Mouse (Mus musculus): Measurements from ENCODE around the gene D5Ertd579e. TPM values are rescaled to one million over a fixed set of nuclear protein-coding genes. Genes with fewer than 3 reads are reported as not detected.
A peak's percentile ranks its signal among the peaks of the same experiment; 100 is the strongest.

Gene D5Ertd579e
- total and polyA plus RNA-seq, 2 experiments: 12.7 to 31.5 TPM

DNA sequence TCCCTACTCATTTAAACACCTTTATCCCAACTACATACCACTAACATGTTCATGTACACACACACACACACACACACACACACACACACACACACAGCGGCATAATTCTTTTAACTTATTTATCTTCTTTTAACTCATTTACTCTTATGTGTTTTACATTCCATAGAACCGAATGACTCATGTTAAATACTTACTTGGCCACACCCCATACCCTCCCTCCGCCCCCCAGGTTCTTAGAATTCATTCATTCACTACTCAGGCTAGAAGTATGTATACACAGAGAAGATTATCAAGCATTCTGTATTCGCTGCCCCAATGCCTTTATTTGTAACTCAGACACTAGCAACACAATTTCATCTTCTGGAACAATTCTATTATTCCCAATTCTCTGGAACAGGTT, 10.7 kb downstream of the D5Ertd579e start:
- TF ChIP-seq CTCF (IDR thresholded peaks at IDR 0.05; ENCODE audit: low read depth, low read length) (no peak), POLR2A (IDR thresholded peaks at IDR 0.05; ENCODE audit: extremely low read depth, insufficient read depth, low read length) (no peak)
- no peaks in the 10 kb centered on the region for H3K27me3 ChIP-seq (ENCODE audit: control insufficient read depth, insufficient read depth, low read length)
- H3K27ac ChIP-seq (replicated peaks; ENCODE audit: insufficient read depth, low read depth, low read length): no peak overlapping the region
- H3K79me2 ChIP-seq (ENCODE audit: control insufficient read depth, insufficient read depth, low read length): peaks cover 51% of the 10 kb centered on the region
- peaks cover 12% of the 10 kb centered on the region for H3K4me1 ChIP-seq (ENCODE audit: control insufficient read depth, insufficient read depth, low read length)
- H3K9ac ChIP-seq (ENCODE audit: low read depth, low read length): no peak overlapping the region
- H3K4me3 ChIP-seq (ENCODE audit: insufficient read depth, low read depth, low read length): no peak overlapping the region
- no peak for DNase-seq (ENCODE audit: extremely low read depth, low read depth, low spot score)
- WGBS: 87% methylated on average over 4 of the region's 4 CpGs
- peaks cover 4% of the 10 kb centered on the region for H3K36me3 ChIP-seq (ENCODE audit: control insufficient read depth, insufficient read depth, low read length)

DNA sequence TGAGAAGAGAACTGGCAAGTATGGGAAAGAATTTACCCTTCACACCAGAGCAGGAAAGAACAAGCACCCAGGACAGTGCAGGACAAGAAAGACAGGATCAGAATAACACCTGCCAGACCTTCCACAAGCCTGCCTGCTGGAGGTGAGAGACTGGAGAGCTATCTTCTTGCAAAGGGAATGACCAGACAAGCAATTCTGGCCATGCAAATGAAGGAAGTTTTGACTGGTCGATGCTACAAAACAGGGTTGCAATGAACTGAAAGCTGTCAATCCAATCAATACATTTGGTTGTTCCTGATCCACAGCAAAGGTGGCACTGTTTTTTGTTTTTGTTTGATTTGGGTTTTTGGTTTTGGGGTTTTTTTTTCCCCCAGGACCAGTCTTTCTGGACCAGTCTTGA, 12.2 kb downstream of the D5Ertd579e start:
- Histone ChIP-seq H3K79me2 (ENCODE audit: control insufficient read depth, insufficient read depth, low read length) (peaks cover 51% of the 10 kb centered on the region), H3K27me3 (ENCODE audit: control insufficient read depth, insufficient read depth, low read length) (no peaks in the 10 kb centered on the region), H3K4me1 (ENCODE audit: control insufficient read depth, insufficient read depth, low read length) (peaks cover 8% of the 10 kb centered on the region), H3K27ac (replicated peaks; ENCODE audit: insufficient read depth, low read depth, low read length) (no peak overlapping the region), H3K9ac (ENCODE audit: low read depth, low read length) (no peak overlapping the region), H3K4me3 (ENCODE audit: insufficient read depth, low read depth, low read length) (no peak overlapping the region), H3K36me3 (ENCODE audit: control insufficient read depth, insufficient read depth, low read length) (peaks cover 3% of the 10 kb centered on the region; the same call in 1 of the 2 replicates)
- peak; percentile 73 for DNase-seq (ENCODE audit: extremely low read depth, low read depth, low spot score)
- TF ChIP-seq CTCF (IDR thresholded peaks at IDR 0.05; ENCODE audit: low read depth, low read length): no peak
- TF ChIP-seq POLR2A (IDR thresholded peaks at IDR 0.05; ENCODE audit: extremely low read depth, insufficient read depth, low read length): no peak
- 9% methylated on average over 1 of the region's 1 CpGs for WGBS

DNA sequence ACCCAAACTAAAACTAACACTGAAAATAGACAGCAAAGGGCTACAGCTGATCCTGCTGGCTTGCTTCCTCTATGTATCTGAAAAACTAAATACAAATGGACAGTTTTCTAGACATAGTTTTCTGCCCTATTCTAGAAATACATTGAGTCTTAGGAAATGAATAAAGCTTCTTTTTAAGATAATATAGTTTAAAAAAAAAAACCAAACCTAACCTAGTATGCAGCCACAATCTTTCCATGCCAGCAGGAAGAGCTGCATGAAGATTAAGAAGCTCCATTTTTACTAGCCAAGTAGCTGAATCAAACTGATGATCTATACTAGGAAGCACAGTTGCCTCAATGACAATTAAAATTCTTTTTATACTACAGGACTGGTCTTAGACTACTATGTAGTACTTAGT, 14.6 kb downstream of the D5Ertd579e start:
- Histone ChIP-seq H3K79me2 (ENCODE audit: control insufficient read depth, insufficient read depth, low read length) (peaks cover 41% of the 10 kb centered on the region), H3K27ac (replicated peaks; ENCODE audit: insufficient read depth, low read depth, low read length) (no peak overlapping the region), H3K36me3 (ENCODE audit: control insufficient read depth, insufficient read depth, low read length) (no peaks in the 10 kb centered on the region), H3K4me1 (ENCODE audit: control insufficient read depth, insufficient read depth, low read length) (peaks cover 8% of the 10 kb centered on the region), H3K27me3 (ENCODE audit: control insufficient read depth, insufficient read depth, low read length) (no peaks in the 10 kb centered on the region), H3K4me3 (ENCODE audit: insufficient read depth, low read depth, low read length) (no peak overlapping the region), H3K9ac (ENCODE audit: low read depth, low read length) (no peak overlapping the region)
- DNase-seq (ENCODE audit: extremely low read depth, low read depth, low spot score): no peak
- TF ChIP-seq CTCF (IDR thresholded peaks at IDR 0.05; ENCODE audit: low read depth, low read length): no peak
- TF ChIP-seq POLR2A (IDR thresholded peaks at IDR 0.05; ENCODE audit: extremely low read depth, insufficient read depth, low read length): no peak

DNA sequence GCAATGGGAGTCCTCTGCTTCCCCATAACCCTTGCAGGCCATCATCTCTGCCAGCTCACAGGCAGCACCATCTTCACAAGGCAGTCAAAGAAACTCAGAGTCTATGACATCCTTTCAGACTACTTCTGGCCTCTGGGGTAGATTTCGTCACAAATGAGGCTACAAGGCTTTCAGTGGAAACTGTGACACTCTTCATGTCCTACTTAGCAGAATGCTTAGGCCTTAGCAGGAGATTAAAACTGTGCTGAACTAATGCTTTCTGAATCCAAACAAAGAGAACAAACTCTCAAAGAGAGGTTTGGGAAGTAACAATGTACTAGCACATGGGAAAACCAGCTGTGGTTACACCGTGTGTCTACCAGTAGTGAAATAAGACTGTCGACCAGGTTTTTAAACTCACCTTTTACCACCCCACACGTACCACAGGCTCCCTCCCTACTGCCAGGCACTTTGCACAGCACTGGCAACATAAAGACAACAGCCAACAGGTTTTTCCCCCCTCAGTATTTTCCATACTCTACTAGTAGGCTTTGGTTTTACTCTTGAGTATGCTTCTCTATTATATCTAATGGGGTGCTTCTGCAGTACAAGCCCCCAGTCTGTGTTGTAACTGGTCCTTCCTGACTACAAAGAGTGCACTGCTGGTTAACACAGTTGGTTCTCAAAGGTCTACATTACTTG, 15.8 kb downstream of the D5Ertd579e start:
- no peaks in the 10 kb centered on the region for H3K27me3 ChIP-seq (ENCODE audit: control insufficient read depth, insufficient read depth, low read length)
- no peak overlapping the region for H3K27ac ChIP-seq (replicated peaks; ENCODE audit: insufficient read depth, low read depth, low read length)
- H3K4me3 ChIP-seq (ENCODE audit: insufficient read depth, low read depth, low read length): no peak overlapping the region
- 65% methylated on average over 4 of the region's 4 CpGs for WGBS
- no peaks in the 10 kb centered on the region for H3K36me3 ChIP-seq (ENCODE audit: control insufficient read depth, insufficient read depth, low read length)
- no peak for TF ChIP-seq POLR2A (IDR thresholded peaks at IDR 0.05; ENCODE audit: extremely low read depth, insufficient read depth, low read length)
- no peak for TF ChIP-seq CTCF (IDR thresholded peaks at IDR 0.05; ENCODE audit: low read depth, low read length)
- DNase-seq (ENCODE audit: extremely low read depth, low read depth, low spot score): no peak
- H3K9ac ChIP-seq (ENCODE audit: low read depth, low read length): no peak overlapping the region
- peaks cover 41% of the 10 kb centered on the region for H3K79me2 ChIP-seq (ENCODE audit: control insufficient read depth, insufficient read depth, low read length)
- peaks cover 8% of the 10 kb centered on the region for H3K4me1 ChIP-seq (ENCODE audit: control insufficient read depth, insufficient read depth, low read length)

DNA sequence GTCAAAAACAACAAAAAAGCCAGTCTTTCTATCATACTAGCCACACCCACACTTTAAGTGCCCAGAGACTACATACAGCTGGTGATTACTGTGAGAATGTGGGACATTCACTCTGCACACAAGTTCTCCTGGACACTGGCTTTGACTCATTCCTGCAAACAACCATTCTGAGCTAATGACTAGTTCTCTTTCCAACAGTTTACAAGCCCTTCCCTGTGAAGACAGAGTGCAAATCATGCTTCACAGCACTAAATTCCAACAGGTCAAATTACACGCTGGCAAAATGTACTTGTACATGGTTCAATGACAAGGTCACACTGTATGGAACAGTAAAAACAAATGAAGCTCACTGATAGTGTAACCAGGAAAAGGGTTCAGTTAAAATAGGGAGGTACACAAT, 17.0 kb downstream of the D5Ertd579e start:
- Histone ChIP-seq H3K27me3 (ENCODE audit: control insufficient read depth, insufficient read depth, low read length) (no peaks in the 10 kb centered on the region), H3K27ac (replicated peaks; ENCODE audit: insufficient read depth, low read depth, low read length) (no peak overlapping the region), H3K79me2 (ENCODE audit: control insufficient read depth, insufficient read depth, low read length) (peaks cover 45% of the 10 kb centered on the region), H3K9ac (ENCODE audit: low read depth, low read length) (no peak overlapping the region), H3K4me3 (ENCODE audit: insufficient read depth, low read depth, low read length) (no peak overlapping the region), H3K36me3 (ENCODE audit: control insufficient read depth, insufficient read depth, low read length) (no peaks in the 10 kb centered on the region), H3K4me1 (ENCODE audit: control insufficient read depth, insufficient read depth, low read length) (peaks cover 8% of the 10 kb centered on the region)
- 17% methylated on average over 1 of the region's 1 CpGs for WGBS
- DNase-seq (ENCODE audit: extremely low read depth, low read depth, low spot score): peak; percentile 56
- TF ChIP-seq CTCF (IDR thresholded peaks at IDR 0.05; ENCODE audit: low read depth, low read length) (no peak), POLR2A (IDR thresholded peaks at IDR 0.05; ENCODE audit: extremely low read depth, insufficient read depth, low read length) (no peak)

DNA sequence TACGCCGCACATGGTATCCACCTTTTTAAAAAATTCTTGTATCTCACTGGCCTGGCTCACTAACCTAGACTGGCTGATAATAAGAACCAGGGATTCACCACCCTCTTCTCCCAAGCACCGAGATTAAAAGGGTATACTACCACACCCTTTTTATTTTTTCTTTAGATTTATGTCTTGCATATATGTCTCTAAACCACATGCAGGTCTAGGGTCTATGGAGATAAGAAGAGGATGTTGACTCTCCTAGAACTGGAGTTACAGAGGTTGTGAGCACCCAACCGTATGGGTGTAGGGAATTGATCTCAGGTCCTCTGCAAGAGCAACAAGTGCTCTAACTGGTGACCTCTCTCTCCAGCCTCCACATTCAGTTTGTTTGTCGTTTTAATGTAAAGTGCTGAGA, 17.9 kb downstream of the D5Ertd579e start:
- no peak overlapping the region for H3K4me3 ChIP-seq (ENCODE audit: insufficient read depth, low read depth, low read length)
- no peaks in the 10 kb centered on the region for H3K36me3 ChIP-seq (ENCODE audit: control insufficient read depth, insufficient read depth, low read length)
- no peak for TF ChIP-seq POLR2A (IDR thresholded peaks at IDR 0.05; ENCODE audit: extremely low read depth, insufficient read depth, low read length)
- TF ChIP-seq CTCF (IDR thresholded peaks at IDR 0.05; ENCODE audit: low read depth, low read length): no peak
- no peak overlapping the region for H3K9ac ChIP-seq (ENCODE audit: low read depth, low read length)
- no peaks in the 10 kb centered on the region for H3K27me3 ChIP-seq (ENCODE audit: control insufficient read depth, insufficient read depth, low read length)
- H3K27ac ChIP-seq (replicated peaks; ENCODE audit: insufficient read depth, low read depth, low read length): no peak overlapping the region
- WGBS: 66% methylated on average over 5 of the region's 5 CpGs
- H3K4me1 ChIP-seq (ENCODE audit: control insufficient read depth, insufficient read depth, low read length): peaks cover 6% of the 10 kb centered on the region
- H3K79me2 ChIP-seq (ENCODE audit: control insufficient read depth, insufficient read depth, low read length): peaks cover 42% of the 10 kb centered on the region
- no peak for DNase-seq (ENCODE audit: extremely low read depth, low read depth, low spot score)
